Mouse (Mus musculus) C2C12 (cell line): Measurements from ENCODE around the gene Rnf25.

ENCODE experiments used
- CEBPB ChIP-seq: IDR thresholded peaks from one replicate; pipeline ENCODE4 v1.6.1; 2011; ENCODE audit warnings: low read depth, mild to moderate bottlenecking, control low read depth, moderate library complexity
- CTCF ChIP-seq: IDR thresholded peaks from one replicate; pipeline ENCODE4 v1.5.1; 2011; ENCODE audit not compliant: control insufficient read depth, insufficient read depth, insufficient read length
- FOSL1 ChIP-seq: IDR thresholded peaks from one replicate; pipeline ENCODE4 v1.8.0; 2011; ENCODE audit warnings: mild to moderate bottlenecking, low read length; ENCODE audit not compliant: poor library complexity, insufficient read depth, severe bottlenecking
- MAX ChIP-seq: IDR thresholded peaks from one replicate; pipeline ENCODE4 v1.6.1; 2011; ENCODE audit warnings: mild to moderate bottlenecking, control low read depth

DNA sequence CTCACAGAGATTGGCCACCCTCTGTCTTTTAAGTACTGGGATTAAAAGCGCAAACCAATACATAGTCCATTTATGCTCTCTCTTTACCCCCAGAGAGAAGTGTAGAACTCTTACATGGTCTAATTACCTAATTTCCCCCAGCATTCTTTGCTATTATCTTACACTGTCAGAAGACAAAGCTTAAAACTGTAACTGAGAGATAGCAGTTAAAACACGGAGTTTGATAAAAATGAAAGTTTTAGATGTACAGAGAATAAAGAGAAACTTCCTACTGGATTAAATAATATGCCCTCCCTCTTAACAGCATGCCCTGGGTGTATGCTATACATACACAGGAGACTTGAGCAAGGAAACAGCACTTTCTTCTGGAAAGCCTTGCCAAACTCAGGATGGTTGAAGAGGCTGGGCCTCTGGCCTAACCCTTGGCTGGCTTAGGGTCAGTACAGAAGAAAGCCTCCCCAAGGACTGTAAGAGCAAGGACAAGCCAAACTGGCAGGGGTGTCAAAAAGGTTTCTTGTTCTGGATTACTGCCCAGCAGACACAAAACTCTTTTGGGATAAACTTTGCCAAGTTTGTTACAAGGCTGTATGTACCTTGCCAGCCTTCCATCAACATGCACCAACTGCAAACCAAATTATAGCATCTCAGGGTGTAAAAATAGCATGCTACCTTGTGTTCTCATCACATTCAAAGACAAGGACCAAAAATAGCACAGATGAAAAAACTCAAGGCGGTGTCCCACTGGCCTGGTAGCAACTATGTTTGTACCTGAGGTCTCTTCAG lies 16.4 kb downstream of the Rnf25 start:
- no peak for TF ChIP-seq CTCF
- no peak for TF ChIP-seq MAX
- TF ChIP-seq CEBPB, result no peak
- TF ChIP-seq FOSL1, result no peak
